Mouse (Mus musculus) erythroblast, embryonic 14.5 days (primary cell): ENCODE data around the gene Prkn.

Experiments used
- GATA1 ChIP-seq: IDR thresholded peaks from 2 replicates; pipeline ENCODE4 v1.6.1; 2012; ENCODE audit warnings: low read length, inconsistent platforms, mixed read lengths
- TAL1 ChIP-seq: IDR thresholded peaks from 3 replicates; pipeline ENCODE4 v1.6.1; 2012; ENCODE audit warnings: low read length, inconsistent platforms, mixed read lengths

GRCm38 (mm10) chr17:11336156-11336555, 496.0 kb downstream of the Prkn start:
- TF ChIP-seq TAL1 (no peak), GATA1 (no peak)
